In the genomic region with DNA sequence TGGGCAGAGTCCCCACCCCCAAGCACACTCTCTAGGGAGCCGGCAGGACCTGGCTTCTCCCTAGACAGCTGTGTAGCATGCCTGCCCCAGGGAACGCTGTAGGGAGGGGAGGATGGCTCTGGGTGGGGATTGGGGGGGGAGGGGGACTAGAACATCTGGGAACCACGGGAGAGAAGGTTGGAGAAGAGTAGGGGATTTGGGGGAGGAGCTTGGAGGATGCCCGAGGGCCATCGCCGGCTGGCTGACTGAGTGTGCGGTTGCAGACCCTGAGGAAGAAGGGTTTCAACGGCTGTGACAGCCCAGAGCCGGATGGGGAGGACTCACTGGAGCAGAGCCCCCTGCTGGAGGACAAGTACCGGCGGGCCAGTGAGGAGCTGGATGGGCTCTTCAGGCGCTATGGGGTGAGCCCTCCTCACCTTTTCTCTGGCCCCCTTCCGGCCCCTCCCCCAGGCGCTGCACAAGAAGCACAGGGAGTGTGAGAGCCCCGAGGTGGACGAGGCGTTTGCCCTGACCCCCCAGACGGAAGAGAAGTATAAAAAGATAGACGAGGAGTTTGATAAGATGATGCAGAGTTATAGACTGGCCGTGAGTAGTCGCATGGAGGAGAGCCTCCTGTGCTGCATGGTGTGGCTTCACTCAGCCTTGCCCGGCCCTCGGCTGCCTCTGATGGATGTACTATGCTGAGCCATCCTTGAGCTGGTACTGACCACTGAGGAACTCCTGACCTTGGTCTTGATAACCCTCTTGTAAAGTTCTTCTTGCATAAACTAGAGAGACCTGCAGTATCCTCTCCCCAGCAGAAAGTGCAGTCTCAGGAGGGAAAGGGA, we compare ENCODE assay signal across 8 mouse cellular contexts. TPM values are rescaled to one million over a fixed set of nuclear protein-coding genes. Genes with fewer than 3 reads are reported as not detected.
DNase-seq lines count a peak whose midpoint lies in the region; ATAC-seq and TF ChIP-seq lines count a peak whose summit lies in the region.

No protein-coding gene starts in this region.

- WGBS in bone marrow, adult 2 months, result 53% methylated on average over 23 of the region's 23 CpGs
- WGBS in heart, embryonic 11.5 days (ENCODE audit: insufficient replicate concordance), result 24% methylated on average over 23 of the region's 23 CpGs
- WGBS in limb, embryonic 11.5 days, result 15% methylated on average over 23 of the region's 23 CpGs
- 13% methylated on average over 23 of the region's 23 CpGs for WGBS in midbrain, embryonic 13.5 days

- no peaks in the 10 kb centered on the region for H3K9me3 ChIP-seq in heart, embryonic 11.5 days (replicated peaks; ENCODE audit: control insufficient read depth, low read length)
- no peaks in the 10 kb centered on the region for H3K9me3 ChIP-seq in limb, embryonic 11.5 days (ENCODE audit: control insufficient read depth, low read length)
- no peaks in the 10 kb centered on the region for H3K9me3 ChIP-seq in midbrain, embryonic 13.5 days

- H3K4me2 ChIP-seq in heart, embryonic 11.5 days, result no peak overlapping the region
- H3K4me2 ChIP-seq in limb, embryonic 11.5 days (ENCODE audit: low read depth, severe bottlenecking), result 0 out of 2 replicates have a peak overlapping the region, but pooled peaks have one; percentile 3
- peak overlapping the region; percentile 11; the same call in 1 of the 2 replicates for H3K4me2 ChIP-seq in midbrain, embryonic 13.5 days (replicated peaks)

- DNase-seq in layer of hippocampus, adult 2 months (ENCODE audit: low spot score in 2 of 2), result no peak
- DNase-seq in layer of hippocampus, postnatal 14 days (ENCODE audit: low spot score in 2 of 2), result no peak
- peak; percentile 78 for DNase-seq in limb, embryonic 11.5 days (ENCODE audit: low spot score)
- DNase-seq in thymus, postnatal 25 days, result peak; percentile 72
- DNase-seq in gastrocnemius, adult 18-20 months (ENCODE audit: low spot score), result no peak

- peak; percentile 49; the same call in 1 of the 2 replicates for ATAC-seq in heart, embryonic 11.5 days (replicated peaks; ENCODE audit: insufficient number of reproducible peaks, low FRiP score, low TSS enrichment)
- peak; percentile 52; the same call in 1 of the 2 replicates for ATAC-seq in limb, embryonic 11.5 days (ENCODE audit: insufficient number of reproducible peaks, low FRiP score, low TSS enrichment, low read depth)
- peak; percentile 82 for ATAC-seq in midbrain, embryonic 13.5 days

- peak overlapping the region; percentile 63; the same call in 1 of the 2 replicates for H3K27ac ChIP-seq in layer of hippocampus, adult 2 months
- H3K27ac ChIP-seq in bone marrow, adult 2 months (ENCODE audit: control insufficient read depth, insufficient read depth, low read depth, low read length, poor library complexity), result no peak overlapping the region
- 0 out of 2 replicates have a peak overlapping the region, but pooled peaks have one; percentile 43 for H3K27ac ChIP-seq in heart, embryonic 11.5 days (ENCODE audit: low read depth, low read length)
- H3K27ac ChIP-seq in limb, embryonic 11.5 days (replicated peaks; ENCODE audit: low read depth, low read length), result no peak overlapping the region
- peak overlapping the region; percentile 36; the same call in 1 of the 2 replicates for H3K27ac ChIP-seq in midbrain, embryonic 13.5 days

- H3K9ac ChIP-seq in heart, embryonic 11.5 days (ENCODE audit: low read depth, low read length), result no peak overlapping the region
- H3K9ac ChIP-seq in limb, embryonic 11.5 days (ENCODE audit: low read length), result no peak overlapping the region; the same call in 1 of the 2 replicates
- no peak overlapping the region for H3K9ac ChIP-seq in midbrain, embryonic 13.5 days (replicated peaks)

- peak; percentile 80 for TF ChIP-seq CTCF in layer of hippocampus, adult 2 months (conservative IDR thresholded peaks at IDR 0.05)
- peak; percentile 61 for TF ChIP-seq CTCF in bone marrow, adult 2 months (IDR thresholded peaks at IDR 0.05; ENCODE audit: control insufficient read depth, insufficient read depth, low read length)

- H3K36me3 ChIP-seq in heart, embryonic 11.5 days (ENCODE audit: control insufficient read depth, insufficient read depth, low read length), result peaks cover 34% of the 10 kb centered on the region
- H3K36me3 ChIP-seq in limb, embryonic 11.5 days (ENCODE audit: control insufficient read depth, insufficient read depth, low read length), result peaks cover 26% of the 10 kb centered on the region
- H3K36me3 ChIP-seq in midbrain, embryonic 13.5 days, result peaks cover 64% of the 10 kb centered on the region

- H3K27me3 ChIP-seq in heart, embryonic 11.5 days (ENCODE audit: control insufficient read depth, insufficient read depth, low read length), result no peaks in the 10 kb centered on the region
- H3K27me3 ChIP-seq in limb, embryonic 11.5 days (ENCODE audit: control insufficient read depth, insufficient read depth, low read length), result no peaks in the 10 kb centered on the region
- no peaks in the 10 kb centered on the region for H3K27me3 ChIP-seq in midbrain, embryonic 13.5 days

- H3K4me1 ChIP-seq in bone marrow, adult 2 months (ENCODE audit: control insufficient read depth, insufficient read depth, low read length), result no peaks in the 10 kb centered on the region
- peaks cover 6% of the 10 kb centered on the region; the same call in 1 of the 2 replicates for H3K4me1 ChIP-seq in heart, embryonic 11.5 days (ENCODE audit: control insufficient read depth, insufficient read depth, low read length)
- H3K4me1 ChIP-seq in limb, embryonic 11.5 days (ENCODE audit: control insufficient read depth, insufficient read depth, low read length), result peaks cover 7% of the 10 kb centered on the region
- peaks cover 18% of the 10 kb centered on the region for H3K4me1 ChIP-seq in midbrain, embryonic 13.5 days (replicated peaks)

- no peak overlapping the region for H3K4me3 ChIP-seq in layer of hippocampus, adult 2 months
- H3K4me3 ChIP-seq in bone marrow, adult 2 months (replicated peaks; ENCODE audit: control insufficient read depth, low read depth, low read length), result no peak overlapping the region
- no peak overlapping the region for H3K4me3 ChIP-seq in heart, embryonic 11.5 days (ENCODE audit: low read depth, low read length)
- no peak overlapping the region for H3K4me3 ChIP-seq in limb, embryonic 11.5 days (ENCODE audit: low read depth, low read length)
- no peak overlapping the region for H3K4me3 ChIP-seq in midbrain, embryonic 13.5 days (replicated peaks)

- no peak for TF ChIP-seq POLR2A in bone marrow, adult 2 months (IDR thresholded peaks at IDR 0.05; ENCODE audit: borderline replicate concordance, control insufficient read depth, low read depth, low read length)

RNA-seq across cellular contexts. Expression of a gene that starts 15.8 kb away (rescaled TPM):
- 100 to 1,000 TPM; 206 to 210 TPM for total RNA-seq in layer of hippocampus, adult 2 months (2021)
- 100 to 1,000 TPM; 146 to 156 TPM for total RNA-seq in layer of hippocampus, postnatal 14 days (2021)
- 39.7 and 64.7 TPM in 2 replicates for polyA plus RNA-seq in bone marrow, adult 2 months (2011; ENCODE audit: insufficient read depth, insufficient read length, low replicate concordance, missing spikeins)
- 39.8 and 45.1 TPM in 2 replicates for polyA plus RNA-seq in heart, embryonic 11.5 days (2014; fragmentation: Nextera tagmentation; extraction: Ambion mirVana)
- 12.6 and 14.3 TPM in 2 replicates for polyA plus RNA-seq in limb, embryonic 11.5 days (2014; fragmentation: Nextera tagmentation; extraction: Ambion mirVana)
- polyA plus RNA-seq in midbrain, embryonic 13.5 days (2015; fragmentation: Nextera tagmentation; extraction: Ambion mirVana), result 15.1 and 16.9 TPM in 2 replicates
- 100 to 1,000 TPM; 174 to 196 TPM for total RNA-seq in gastrocnemius, adult 18-20 months (2021)

Comparison
In these comparisons a context has a peak if more than half of its experiments do, and no peak if none do; other contexts are left out.
1. DNase-seq: peak in limb, embryonic 11.5 days (single experiment) and thymus, postnatal 25 days (single experiment); none in layer of hippocampus, adult 2 months (0 of 2), layer of hippocampus, postnatal 14 days (0 of 2) and gastrocnemius, adult 18-20 months (single experiment).
2. H3K27ac ChIP-seq: peak in layer of hippocampus, adult 2 months (single experiment), heart, embryonic 11.5 days (single experiment) and midbrain, embryonic 13.5 days (single experiment); none in bone marrow, adult 2 months (single experiment) and limb, embryonic 11.5 days (single experiment).
3. Peak in every context shown above with its lines, with median percentiles within 50 percentile points of each other: ATAC-seq.